Mouse (Mus musculus): ENCODE results near the gene 1700018G05Rik.
"Not testable (repeated sequence)": the region's sequence is repeated elsewhere in the genome, so short reads cannot be mapped to it uniquely, and the experiment has no call there.

Gene 1700018G05Rik

GRCm38 (mm10) chrX:102928072-102928471, at the start of gene 1700018G05Rik:
TSS of gene 1700018G05Rik (plus strand) at chrX:102928372.
- not testable (repeated sequence) for H3K36me3 ChIP-seq (ENCODE audit: control insufficient read depth, insufficient read depth, low read length, poor library complexity, severe bottlenecking); DNase-seq (ENCODE audit: low read depth, low spot score); H3K27me3 ChIP-seq (ENCODE audit: control insufficient read depth, insufficient read depth, low read length, poor library complexity, severe bottlenecking)

GRCm38 (mm10) chrX:102908587-102908986, 19.6 kb upstream of the 1700018G05Rik start, which contains the start of the genes Dmrtc1a and 1700011M02Rik:
TSS of gene Dmrtc1a (minus strand) at chrX:102908687.
TSS of gene 1700011M02Rik (plus strand) at chrX:102908905.
- DNase-seq (ENCODE audit: low read depth, low spot score); H3K27me3 ChIP-seq (ENCODE audit: control insufficient read depth, insufficient read depth, low read length, poor library complexity, severe bottlenecking); H3K36me3 ChIP-seq (ENCODE audit: control insufficient read depth, insufficient read depth, low read length, poor library complexity, severe bottlenecking): not testable (repeated sequence)

GRCm38 (mm10) chrX:102914823-102915222, 13.3 kb upstream of the 1700018G05Rik start:
- not testable (repeated sequence) for DNase-seq (ENCODE audit: low read depth, low spot score); H3K36me3 ChIP-seq (ENCODE audit: control insufficient read depth, insufficient read depth, low read length, poor library complexity, severe bottlenecking); H3K27me3 ChIP-seq (ENCODE audit: control insufficient read depth, insufficient read depth, low read length, poor library complexity, severe bottlenecking)

- DNase-seq (ENCODE audit: low read depth, low spot score) = peak; percentile 0
- H3K27me3 ChIP-seq (ENCODE audit: control insufficient read depth, insufficient read depth, low read length, poor library complexity, severe bottlenecking); H3K36me3 ChIP-seq (ENCODE audit: control insufficient read depth, insufficient read depth, low read length, poor library complexity, severe bottlenecking): not testable (repeated sequence)
Measured at GRCm38 (mm10) chrX:102926707-102927106, 1.5 kb upstream of the 1700018G05Rik start.

GRCm38 (mm10) chrX:102932992-102933570, 4.9 kb downstream of the 1700018G05Rik start:
- Histone ChIP-seq H3K27me3 (ENCODE audit: control insufficient read depth, insufficient read depth, low read length, poor library complexity, severe bottlenecking) (no peaks in the 10 kb centered on the region), H3K36me3 (ENCODE audit: control insufficient read depth, insufficient read depth, low read length, poor library complexity, severe bottlenecking) (no peaks in the 10 kb centered on the region)
- no peak for DNase-seq (ENCODE audit: low read depth, low spot score)

- peak; percentile 0 for DNase-seq (ENCODE audit: low read depth, low spot score)
- Histone ChIP-seq H3K27me3 (ENCODE audit: control insufficient read depth, insufficient read depth, low read length, poor library complexity, severe bottlenecking) (no peaks in the 10 kb centered on the region), H3K36me3 (ENCODE audit: control insufficient read depth, insufficient read depth, low read length, poor library complexity, severe bottlenecking) (no peaks in the 10 kb centered on the region)
Measured at GRCm38 (mm10) chrX:102933571-102934394, 5.6 kb downstream of the 1700018G05Rik start.

GRCm38 (mm10) chrX:102934395-102934764, 6.2 kb downstream of the 1700018G05Rik start:
- H3K27me3 ChIP-seq (ENCODE audit: control insufficient read depth, insufficient read depth, low read length, poor library complexity, severe bottlenecking) = no peaks in the 10 kb centered on the region
- no peak for DNase-seq (ENCODE audit: low read depth, low spot score)
- no peaks in the 10 kb centered on the region for H3K36me3 ChIP-seq (ENCODE audit: control insufficient read depth, insufficient read depth, low read length, poor library complexity, severe bottlenecking)

- Histone ChIP-seq H3K27me3 (ENCODE audit: control insufficient read depth, insufficient read depth, low read length, poor library complexity, severe bottlenecking) (no peaks in the 10 kb centered on the region), H3K36me3 (ENCODE audit: control insufficient read depth, insufficient read depth, low read length, poor library complexity, severe bottlenecking) (no peaks in the 10 kb centered on the region)
- DNase-seq (ENCODE audit: low read depth, low spot score) = no peak
Measured at GRCm38 (mm10) chrX:102936743-102937142, 8.6 kb downstream of the 1700018G05Rik start.

GRCm38 (mm10) chrX:102950136-102950535, 22.0 kb downstream of the 1700018G05Rik start:
- not testable (repeated sequence) for H3K36me3 ChIP-seq (ENCODE audit: control insufficient read depth, insufficient read depth, low read length, poor library complexity, severe bottlenecking); H3K27me3 ChIP-seq (ENCODE audit: control insufficient read depth, insufficient read depth, low read length, poor library complexity, severe bottlenecking); DNase-seq (ENCODE audit: low read depth, low spot score)

- H3K27me3 ChIP-seq (ENCODE audit: control insufficient read depth, insufficient read depth, low read length, poor library complexity, severe bottlenecking) = no peaks in the 10 kb centered on the region
- H3K36me3 ChIP-seq (ENCODE audit: control insufficient read depth, insufficient read depth, low read length, poor library complexity, severe bottlenecking) = no peaks in the 10 kb centered on the region
- DNase-seq (ENCODE audit: low read depth, low spot score) = no peak
Measured at GRCm38 (mm10) chrX:102958917-102959316, 30.7 kb downstream of the 1700018G05Rik start.

- H3K27me3 ChIP-seq (ENCODE audit: control insufficient read depth, insufficient read depth, low read length, poor library complexity, severe bottlenecking) = no peaks in the 10 kb centered on the region
- no peak for DNase-seq (ENCODE audit: low read depth, low spot score)
- no peaks in the 10 kb centered on the region for H3K36me3 ChIP-seq (ENCODE audit: control insufficient read depth, insufficient read depth, low read length, poor library complexity, severe bottlenecking)
Measured at GRCm38 (mm10) chrX:102960581-102960980, 32.4 kb downstream of the 1700018G05Rik start.

Data from splenic B cell, adult 2 months (primary cell).